Mouse (Mus musculus) urinary bladder, adult 18-20 months (tissue): ENCODE results near the gene Usp2.

ENCODE experiments used
- DNase-seq, 2 experiments: peaks; one replicate each; pipeline ENCODE4 v3.0.0; 2022; ENCODE audit warnings: low spot score in 2 of 2, mixed read lengths in 2 of 2

The Usp2 gene

GRCm38 (mm10) chr9:44046426-44046825 lies 20.4 kb upstream of the Usp2 start:
- no peak for DNase-seq

GRCm38 (mm10) chr9:44047071-44047470 lies 19.8 kb upstream of the Usp2 start:
- no peak for DNase-seq

- DNase-seq = no peak
Observed at GRCm38 (mm10) chr9:44047571-44048490, 19.0 kb upstream of the Usp2 start.

- DNase-seq = no peak
Observed at GRCm38 (mm10) chr9:44048541-44049380, 18.1 kb upstream of the Usp2 start.

GRCm38 (mm10) chr9:44049381-44050165 lies 17.2 kb upstream of the Usp2 start:
- DNase-seq = no peak

GRCm38 (mm10) chr9:44052855-44053254 lies 14.0 kb upstream of the Usp2 start:
- DNase-seq = no peak

- DNase-seq = no peak
Observed at GRCm38 (mm10) chr9:44053936-44054335, 12.9 kb upstream of the Usp2 start.

- no peak for DNase-seq
Observed at GRCm38 (mm10) chr9:44058606-44059005, 8.2 kb upstream of the Usp2 start.

GRCm38 (mm10) chr9:44065177-44065576 lies 1.6 kb upstream of the Usp2 start:
- no peak for DNase-seq

GRCm38 (mm10) chr9:44067241-44067959 lies 579 bp downstream of the Usp2 start:
- no peak for DNase-seq

GRCm38 (mm10) chr9:44067960-44068330 lies 1.1 kb downstream of the Usp2 start:
- DNase-seq = no peak

- no peak for DNase-seq
Observed at GRCm38 (mm10) chr9:44069252-44069651, 2.4 kb downstream of the Usp2 start.

- DNase-seq = no peak
Observed at GRCm38 (mm10) chr9:44070113-44070843, 3.5 kb downstream of the Usp2 start.

- no peak for DNase-seq
Observed at GRCm38 (mm10) chr9:44070844-44071231, 4.0 kb downstream of the Usp2 start.

- no peak for DNase-seq
Observed at GRCm38 (mm10) chr9:44071914-44072598, 5.2 kb downstream of the Usp2 start.

GRCm38 (mm10) chr9:44072599-44072915 lies 5.7 kb downstream of the Usp2 start:
- DNase-seq = no peak

GRCm38 (mm10) chr9:44073115-44073514 lies 6.3 kb downstream of the Usp2 start:
- DNase-seq = no peak

GRCm38 (mm10) chr9:44074395-44075275 lies 7.8 kb downstream of the Usp2 start:
- DNase-seq = no peak
